Mouse (Mus musculus) erythroblast, embryonic 14.5 days (primary cell): ENCODE measurements around the gene Dicer1.

Source experiments
- GATA1 ChIP-seq: IDR thresholded peaks from 2 replicates; pipeline ENCODE4 v1.6.1; 2012; ENCODE audit warnings: low read length, inconsistent platforms, mixed read lengths
- TAL1 ChIP-seq: IDR thresholded peaks from 3 replicates; pipeline ENCODE4 v1.6.1; 2012; ENCODE audit warnings: low read length, inconsistent platforms, mixed read lengths

- TF ChIP-seq TAL1 (no peak), GATA1 (no peak)
Measured at GRCm38 (mm10) chr12:104667846-104668245, 83.9 kb downstream of the Dicer1 start.
